Mouse (Mus musculus) megakaryocyte, embryonic 14.5 days (primary cell): ENCODE data around the gene Timp4. TPM values are rescaled to one million over a fixed set of nuclear protein-coding genes. Genes with fewer than 3 reads are reported as not detected.
"Not testable (repeated sequence)": the region's sequence is repeated elsewhere in the genome, so short reads cannot be mapped to it uniquely, and the experiment has no call there.

Experiments
- H3K27me3 ChIP-seq: replicated peaks from 2 replicates; pipeline ENCODE3; 2012; ENCODE audit warnings: inconsistent platforms
- H3K36me3 ChIP-seq: replicated peaks from 2 replicates; pipeline ENCODE3; 2012; ENCODE audit warnings: low read length, inconsistent platforms, mixed read lengths
- H3K4me1 ChIP-seq: 2 replicates; pipeline ENCODE4 v1.6.1; 2012; ENCODE audit warnings: inconsistent platforms
- H3K4me3 ChIP-seq: replicated peaks from 2 replicates; pipeline ENCODE3; 2012; ENCODE audit warnings: moderate library complexity, mild to moderate bottlenecking, inconsistent platforms
- H3K9me3 ChIP-seq: 2 replicates; pipeline ENCODE4 v1.6.1; 2012; ENCODE audit warnings: inconsistent platforms
- FLI1 ChIP-seq: IDR thresholded peaks from 2 replicates; pipeline ENCODE4 v1.6.1; 2012; ENCODE audit warnings: low read length, inconsistent platforms, mixed read lengths
- GATA1 ChIP-seq: IDR thresholded peaks from 3 replicates; pipeline ENCODE4 v1.6.1; 2012; ENCODE audit warnings: mixed read lengths, low read length, inconsistent platforms, borderline replicate concordance
- polyA plus RNA-seq: library from polyadenylated mRNA; stranded (reverse); fragments of >175 nt; gene quantifications from 2 replicates; pipeline ENCODE4 v1.2.3, GENCODE M21; 2012; ENCODE audit warnings: low replicate concordance; ENCODE audit not compliant: insufficient read depth

Timp4 gene
- polyA plus RNA-seq, 1 experiment = not detected

GRCm38 (mm10) chr6:115266791-115267190, 14.8 kb upstream of the Timp4 start:
- H3K9me3 ChIP-seq = no peaks in the 10 kb centered on the region
- peaks cover 53% of the 10 kb centered on the region for H3K4me1 ChIP-seq
- TF ChIP-seq GATA1 = no peak
- no peak for TF ChIP-seq FLI1

GRCm38 (mm10) chr6:115260507-115260906, 8.5 kb upstream of the Timp4 start:
- peaks cover 9% of the 10 kb centered on the region for H3K4me1 ChIP-seq
- peaks cover 29% of the 10 kb centered on the region for H3K27me3 ChIP-seq

More at GRCm38 (mm10) chr6:115266791-115267190, 14.8 kb upstream of the Timp4 start:
- no peak overlapping the region for H3K4me3 ChIP-seq
- no peaks in the 10 kb centered on the region for H3K36me3 ChIP-seq
- H3K27me3 ChIP-seq = peaks cover 19% of the 10 kb centered on the region

GRCm38 (mm10) chr6:115255171-115255570, 3.2 kb upstream of the Timp4 start:
- peaks cover 11% of the 10 kb centered on the region for H3K4me1 ChIP-seq
- no peak overlapping the region for H3K4me3 ChIP-seq
- H3K27me3 ChIP-seq = peaks cover 27% of the 10 kb centered on the region
- H3K9me3 ChIP-seq = no peaks in the 10 kb centered on the region
- TF ChIP-seq GATA1 (no peak), FLI1 (no peak)
- H3K36me3 ChIP-seq = no peaks in the 10 kb centered on the region

More at GRCm38 (mm10) chr6:115260507-115260906, 8.5 kb upstream of the Timp4 start:
- Histone ChIP-seq H3K9me3 (no peaks in the 10 kb centered on the region), H3K36me3 (no peaks in the 10 kb centered on the region), H3K4me3 (no peak overlapping the region)
- no peak for TF ChIP-seq FLI1
- no peak for TF ChIP-seq GATA1

- Histone ChIP-seq H3K36me3 (no peaks in the 10 kb centered on the region), H3K27me3 (peaks cover 54% of the 10 kb centered on the region), H3K4me1 (peaks cover 11% of the 10 kb centered on the region), H3K9me3 (no peaks in the 10 kb centered on the region), H3K4me3 (peak overlapping the region; percentile 62)
- no peak for TF ChIP-seq GATA1
- TF ChIP-seq FLI1 = no peak
These were observed 447 bp downstream of the Timp4 start for GRCm38 (mm10) chr6:115251531-115251985.

- peaks cover 62% of the 10 kb centered on the region for H3K27me3 ChIP-seq
These were observed 6.4 kb downstream of the Timp4 start for GRCm38 (mm10) chr6:115245500-115246058.

GRCm38 (mm10) chr6:115244222-115244621, 7.8 kb downstream of the Timp4 start:
- peaks cover 15% of the 10 kb centered on the region for H3K4me1 ChIP-seq
- H3K4me3 ChIP-seq = no peak overlapping the region
- no peaks in the 10 kb centered on the region for H3K36me3 ChIP-seq
- H3K9me3 ChIP-seq = no peaks in the 10 kb centered on the region
- H3K27me3 ChIP-seq = peaks cover 54% of the 10 kb centered on the region
- no peak for TF ChIP-seq GATA1
- no peak for TF ChIP-seq FLI1

More at GRCm38 (mm10) chr6:115245500-115246058, 6.4 kb downstream of the Timp4 start:
- H3K4me3 ChIP-seq = no peak overlapping the region
- H3K36me3 ChIP-seq = no peaks in the 10 kb centered on the region
- H3K9me3 ChIP-seq = no peaks in the 10 kb centered on the region
- no peak for TF ChIP-seq GATA1
- no peak for TF ChIP-seq FLI1
- H3K4me1 ChIP-seq = peaks cover 8% of the 10 kb centered on the region

- Histone ChIP-seq H3K27me3 (peaks cover 53% of the 10 kb centered on the region), H3K4me3 (no peak overlapping the region), H3K36me3 (no peaks in the 10 kb centered on the region), H3K4me1 (peaks cover 15% of the 10 kb centered on the region), H3K9me3 (no peaks in the 10 kb centered on the region)
- no peak for TF ChIP-seq FLI1
- TF ChIP-seq GATA1 = no peak
These were observed 10.1 kb downstream of the Timp4 start for GRCm38 (mm10) chr6:115241939-115242338.

GRCm38 (mm10) chr6:115241131-115241699, 10.8 kb downstream of the Timp4 start:
- H3K9me3 ChIP-seq = no peaks in the 10 kb centered on the region
- TF ChIP-seq GATA1 (no peak), FLI1 (no peak)
- H3K27me3 ChIP-seq = peaks cover 50% of the 10 kb centered on the region
- H3K36me3 ChIP-seq = no peaks in the 10 kb centered on the region
- H3K4me3 ChIP-seq = no peak overlapping the region
- H3K4me1 ChIP-seq = peaks cover 15% of the 10 kb centered on the region

GRCm38 (mm10) chr6:115240431-115240830, 11.6 kb downstream of the Timp4 start:
- H3K36me3 ChIP-seq, H3K9me3 ChIP-seq, H3K4me3 ChIP-seq: not testable (repeated sequence)
- Histone ChIP-seq H3K4me1 (peaks cover 19% of the 10 kb centered on the region), H3K27me3 (peaks cover 44% of the 10 kb centered on the region)

GRCm38 (mm10) chr6:115239335-115239734, 12.7 kb downstream of the Timp4 start:
- Histone ChIP-seq H3K9me3 (no peaks in the 10 kb centered on the region), H3K4me3 (no peak overlapping the region), H3K36me3 (no peaks in the 10 kb centered on the region), H3K27me3 (peaks cover 43% of the 10 kb centered on the region), H3K4me1 (peaks cover 26% of the 10 kb centered on the region)
- no peak for TF ChIP-seq FLI1
- no peak for TF ChIP-seq GATA1
